Mouse (Mus musculus) E14TG2a.4 (cell line): ENCODE results near the gene Igsf11.
A peak's percentile ranks its signal among the peaks of the same experiment; 100 is the strongest.

Experiments
- H3K27me3 ChIP-seq: 2 replicates; pipeline ENCODE4 v1.6.1; 2014; ENCODE audit warnings: low read length, control low read depth; ENCODE audit not compliant: insufficient read depth
- H3K36me3 ChIP-seq: 2 replicates; pipeline ENCODE4 v1.6.1; 2014; ENCODE audit warnings: low read length, control low read depth; ENCODE audit not compliant: insufficient read depth
- H3K4me1 ChIP-seq: replicated peaks from 2 replicates; pipeline ENCODE4 v1.6.1; 2014; ENCODE audit warnings: low read depth, low read length, control low read depth
- H3K4me3 ChIP-seq: replicated peaks from 2 replicates; pipeline ENCODE4 v1.5.1; 2014; ENCODE audit warnings: mild to moderate bottlenecking, low read length
- H3K9me3 ChIP-seq: 2 replicates; pipeline ENCODE4 v1.6.1; 2014; ENCODE audit warnings: low read length, control low read depth
- CTCF ChIP-seq: conservative IDR thresholded peaks from 2 replicates; pipeline ENCODE4 v1.5.1; 2014; ENCODE audit warnings: low read length
- NANOG ChIP-seq: IDR thresholded peaks from 2 replicates; pipeline ENCODE4 v1.6.1; 2014; ENCODE audit warnings: borderline replicate concordance, low read length, mixed read lengths
- POU5F1 ChIP-seq: IDR thresholded peaks from 2 replicates; pipeline ENCODE4 v1.6.1; 2014; ENCODE audit warnings: low read length, borderline replicate concordance

Igsf11 gene

GRCm38 (mm10) chr16:38918121-38918520 is 25.6 kb downstream of the Igsf11 start:
- H3K9me3 ChIP-seq: no peaks in the 10 kb centered on the region
- H3K4me1 ChIP-seq: peaks cover 4% of the 10 kb centered on the region; the same call in 1 of the 2 replicates
- peaks cover 13% of the 10 kb centered on the region for H3K27me3 ChIP-seq
- no peak overlapping the region for H3K4me3 ChIP-seq
- no peak for TF ChIP-seq NANOG
- no peak for TF ChIP-seq POU5F1
- TF ChIP-seq CTCF: no peak
- no peaks in the 10 kb centered on the region for H3K36me3 ChIP-seq

DNA sequence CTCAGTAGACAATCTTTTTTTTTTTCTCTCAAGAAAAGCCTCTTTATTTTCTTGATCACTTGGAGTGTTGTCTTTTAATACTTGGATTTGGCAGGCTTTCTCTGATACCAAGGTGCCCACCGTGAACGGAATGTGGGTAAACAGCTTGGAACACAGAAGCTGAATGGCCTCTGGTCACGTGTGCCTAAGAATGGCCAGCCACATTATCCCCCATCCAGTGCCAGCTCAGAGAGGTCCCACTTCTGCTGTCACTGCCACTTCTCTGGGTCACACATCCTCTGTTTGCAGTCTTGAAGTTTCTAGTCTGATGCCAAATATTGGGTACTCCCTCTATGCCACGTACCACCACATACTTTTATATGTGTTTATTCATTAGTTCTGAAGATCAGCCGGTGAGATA is 28.0 kb downstream of the Igsf11 start:
- Histone ChIP-seq H3K36me3 (no peaks in the 10 kb centered on the region), H3K4me3 (no peak overlapping the region), H3K9me3 (no peaks in the 10 kb centered on the region), H3K27me3 (peaks cover 11% of the 10 kb centered on the region; the same call in 1 of the 2 replicates), H3K4me1 (peaks cover 4% of the 10 kb centered on the region; the same call in 1 of the 2 replicates)
- no peak for TF ChIP-seq NANOG
- no peak for TF ChIP-seq CTCF
- TF ChIP-seq POU5F1: no peak

GRCm38 (mm10) chr16:38924940-38925339 is 32.5 kb downstream of the Igsf11 start:
- Histone ChIP-seq H3K9me3 (no peaks in the 10 kb centered on the region), H3K4me3 (no peak overlapping the region), H3K36me3 (no peaks in the 10 kb centered on the region), H3K4me1 (peaks cover 7% of the 10 kb centered on the region; the same call in 1 of the 2 replicates), H3K27me3 (peaks cover 31% of the 10 kb centered on the region)
- TF ChIP-seq NANOG: no peak
- no peak for TF ChIP-seq POU5F1
- TF ChIP-seq CTCF: no peak

DNA sequence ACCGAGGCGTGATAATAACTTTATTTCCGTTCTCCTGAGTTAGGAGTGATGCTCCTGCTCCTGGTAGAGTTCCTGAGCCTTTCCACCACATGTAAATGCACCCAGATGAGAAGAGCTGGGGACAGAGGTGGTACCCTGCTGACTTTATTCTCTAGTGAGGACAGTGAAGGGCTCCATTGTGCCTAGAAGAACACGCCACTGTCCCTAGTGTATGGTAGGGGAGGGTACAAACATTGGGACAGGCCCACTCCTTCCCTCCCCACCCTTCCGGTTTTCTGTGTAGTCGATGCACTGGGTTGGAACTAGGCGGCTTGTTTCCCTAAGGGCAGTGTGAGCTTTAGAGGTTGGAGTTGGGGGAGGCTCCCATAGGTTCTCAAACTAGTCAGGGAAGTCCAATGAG is 36.3 kb downstream of the Igsf11 start:
- no peak for TF ChIP-seq NANOG
- TF ChIP-seq CTCF: no peak
- no peak for TF ChIP-seq POU5F1
- Histone ChIP-seq H3K9me3 (no peaks in the 10 kb centered on the region), H3K27me3 (peaks cover 26% of the 10 kb centered on the region), H3K36me3 (no peaks in the 10 kb centered on the region), H3K4me1 (peaks cover 7% of the 10 kb centered on the region; the same call in 1 of the 2 replicates), H3K4me3 (no peak overlapping the region)

- H3K36me3 ChIP-seq: no peaks in the 10 kb centered on the region
- no peaks in the 10 kb centered on the region for H3K9me3 ChIP-seq
- no peak overlapping the region for H3K4me3 ChIP-seq
- peaks cover 7% of the 10 kb centered on the region; the same call in 1 of the 2 replicates for H3K4me1 ChIP-seq
- peaks cover 26% of the 10 kb centered on the region for H3K27me3 ChIP-seq
- no peak for TF ChIP-seq POU5F1
- TF ChIP-seq CTCF: no peak
- TF ChIP-seq NANOG: no peak
Measured at GRCm38 (mm10) chr16:38931519-38931918, 39.0 kb downstream of the Igsf11 start.

DNA sequence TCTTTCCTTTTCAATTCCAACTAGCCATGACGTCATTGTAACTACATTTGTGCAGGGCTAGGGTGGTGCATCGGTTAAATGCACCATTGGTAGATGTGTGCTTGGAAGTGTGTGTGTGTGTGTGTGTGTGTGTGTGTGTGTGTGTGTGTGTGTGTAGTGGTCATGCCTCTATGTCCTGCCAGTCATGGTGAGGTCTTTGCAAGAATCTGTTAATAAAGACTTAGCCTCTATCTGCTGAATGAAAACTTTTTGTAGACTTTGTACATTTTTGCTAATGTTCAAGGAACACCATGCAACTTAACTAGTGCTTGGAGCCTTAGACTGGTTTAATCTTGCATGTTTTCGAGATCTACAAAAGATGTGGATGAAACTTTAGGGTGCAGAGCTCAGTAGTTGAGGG is 48.3 kb downstream of the Igsf11 start:
- no peak for TF ChIP-seq POU5F1
- TF ChIP-seq NANOG: no peak
- no peak for TF ChIP-seq CTCF
- Histone ChIP-seq H3K4me1 (peaks cover 31% of the 10 kb centered on the region), H3K27me3 (peaks cover 6% of the 10 kb centered on the region; the same call in 1 of the 2 replicates), H3K36me3 (no peaks in the 10 kb centered on the region), H3K4me3 (no peak overlapping the region), H3K9me3 (no peaks in the 10 kb centered on the region)

- no peak for TF ChIP-seq NANOG
- no peak for TF ChIP-seq CTCF
- no peak for TF ChIP-seq POU5F1
- Histone ChIP-seq H3K27me3 (peaks cover 8% of the 10 kb centered on the region; the same call in 1 of the 2 replicates), H3K9me3 (no peaks in the 10 kb centered on the region), H3K4me3 (no peak overlapping the region), H3K36me3 (no peaks in the 10 kb centered on the region), H3K4me1 (peaks cover 35% of the 10 kb centered on the region)
Measured at GRCm38 (mm10) chr16:38941275-38941674, 48.8 kb downstream of the Igsf11 start.

DNA sequence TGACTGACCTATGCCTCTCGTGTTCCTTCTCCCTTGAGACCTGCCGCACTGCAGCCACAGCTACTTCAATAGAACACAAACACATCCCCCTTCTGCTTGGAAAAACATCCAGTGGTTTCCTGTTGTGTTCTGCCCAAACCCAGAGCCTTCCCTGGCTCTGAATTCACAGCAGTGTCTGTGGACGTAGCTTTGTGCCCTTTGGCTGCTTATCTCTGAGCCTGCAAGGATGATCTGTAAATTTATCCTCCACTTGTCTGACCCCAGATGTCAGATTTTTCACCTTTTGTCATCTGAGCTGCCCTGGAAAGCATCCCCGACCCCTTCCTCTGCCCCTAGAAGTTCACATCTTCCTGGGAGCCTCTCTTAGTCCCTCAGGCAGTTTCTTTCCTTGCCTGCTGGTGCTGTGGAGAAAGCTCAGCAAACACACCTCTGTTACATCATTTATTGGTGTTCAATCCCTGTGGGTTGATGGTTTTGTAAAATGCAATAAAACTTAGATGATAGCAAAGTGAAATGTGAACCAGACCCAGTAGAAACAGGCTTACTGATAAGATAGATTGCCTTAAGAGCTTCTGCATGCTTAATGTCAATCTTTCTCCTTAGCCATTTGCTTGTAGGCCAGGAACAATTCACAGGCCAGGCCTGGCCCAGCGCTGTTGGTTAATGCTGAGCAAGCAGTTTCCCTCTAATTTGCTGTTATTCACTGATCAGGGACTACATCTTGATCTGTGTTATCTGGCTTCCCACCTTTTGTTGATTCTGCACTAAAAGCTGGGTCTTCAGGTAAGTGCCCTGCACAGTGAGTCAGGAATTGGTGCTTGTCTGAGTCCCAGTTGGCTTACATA is 51.5 kb downstream of the Igsf11 start:
- peaks cover 17% of the 10 kb centered on the region for H3K27me3 ChIP-seq
- H3K4me1 ChIP-seq: peaks cover 51% of the 10 kb centered on the region
- H3K4me3 ChIP-seq: no peak overlapping the region
- no peaks in the 10 kb centered on the region for H3K36me3 ChIP-seq
- TF ChIP-seq POU5F1: no peak
- no peaks in the 10 kb centered on the region for H3K9me3 ChIP-seq

DNA sequence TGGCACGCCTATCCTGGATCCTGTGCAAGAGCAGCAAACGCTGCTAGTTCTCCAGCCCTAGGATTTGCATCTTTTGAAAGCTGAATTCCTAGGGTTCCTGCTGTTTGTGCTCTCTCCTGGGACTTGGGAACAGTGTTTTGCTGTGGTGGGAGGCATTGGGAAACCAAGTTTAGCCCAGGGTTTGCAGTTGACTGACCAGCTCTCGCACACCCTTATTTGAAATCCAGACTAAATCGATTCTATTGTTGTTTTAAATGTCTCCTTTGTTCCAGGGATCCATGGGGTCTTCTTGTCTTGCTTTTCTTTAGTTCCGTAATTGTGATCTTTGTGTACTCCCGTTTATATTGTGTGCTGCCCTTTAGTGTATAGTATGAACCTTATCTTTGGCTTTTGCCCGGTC is 52.6 kb downstream of the Igsf11 start:
- Histone ChIP-seq H3K9me3 (no peaks in the 10 kb centered on the region), H3K27me3 (peaks cover 17% of the 10 kb centered on the region), H3K36me3 (no peaks in the 10 kb centered on the region), H3K4me1 (peaks cover 51% of the 10 kb centered on the region), H3K4me3 (no peak overlapping the region)
- TF ChIP-seq NANOG: peak; percentile 68; the same call in 1 of the 2 replicates
- no peak for TF ChIP-seq CTCF
- no peak for TF ChIP-seq POU5F1
